Mouse (Mus musculus): Measurements from ENCODE around the gene Lrrn4cl. TPM values are rescaled to one million over a fixed set of nuclear protein-coding genes. Genes with fewer than 3 reads are reported as not detected.

Lrrn4cl gene
- total and polyA plus RNA-seq, 2 experiments from 2014 or later = 2.1 to 2.7 TPM

GRCm38 (mm10) chr19:8839908-8840791 is 10.4 kb upstream of the Lrrn4cl start:
- H3K9ac ChIP-seq (replicated peaks; ENCODE audit: low read length, poor library complexity, severe bottlenecking) = peak overlapping the region; percentile 87
- peak; percentile 76 for DNase-seq (ENCODE audit: low spot score)
- H3K4me3 ChIP-seq (ENCODE audit: low read depth, low read length) = peak overlapping the region; percentile 68
- H3K27ac ChIP-seq (ENCODE audit: low read depth, low read length) = peak overlapping the region; percentile 96
- H3K4me2 ChIP-seq (ENCODE audit: low read depth, low read length, poor library complexity, severe bottlenecking) = peak overlapping the region; percentile 85
- H3K27me3 ChIP-seq (ENCODE audit: insufficient read depth, low read length) = no peaks in the 10 kb centered on the region
- WGBS = 10% methylated on average over 28 of the region's 29 CpGs
- TF ChIP-seq CTCF (IDR thresholded peaks at IDR 0.05) = peak; percentile 6; the same call in 1 of the 2 replicates
- ATAC-seq (ENCODE audit: low FRiP score) = peak; percentile 21
- H3K4me1 ChIP-seq (ENCODE audit: insufficient read depth, low read length) = peaks cover 9% of the 10 kb centered on the region
- H3K9me3 ChIP-seq (ENCODE audit: low read length) = no peaks in the 10 kb centered on the region
- H3K36me3 ChIP-seq (ENCODE audit: insufficient read depth, low read length) = peaks cover 6% of the 10 kb centered on the region; the same call in 1 of the 2 replicates

- TF ChIP-seq CTCF (IDR thresholded peaks at IDR 0.05) = no peak
- peak overlapping the region; percentile 68 for H3K4me3 ChIP-seq (ENCODE audit: low read depth, low read length)
- H3K36me3 ChIP-seq (ENCODE audit: insufficient read depth, low read length) = peaks cover 12% of the 10 kb centered on the region
- ATAC-seq (ENCODE audit: low FRiP score) (no peak), DNase-seq (ENCODE audit: low spot score) (no peak)
- 92% methylated on average over 7 of the region's 7 CpGs for WGBS
- H3K27me3 ChIP-seq (ENCODE audit: insufficient read depth, low read length) = no peaks in the 10 kb centered on the region
- H3K27ac ChIP-seq (ENCODE audit: low read depth, low read length) = no peak overlapping the region
- H3K4me1 ChIP-seq (ENCODE audit: insufficient read depth, low read length) = peaks cover 9% of the 10 kb centered on the region
- peak overlapping the region; percentile 87 for H3K9ac ChIP-seq (replicated peaks; ENCODE audit: low read length, poor library complexity, severe bottlenecking)
- H3K4me2 ChIP-seq (ENCODE audit: low read depth, low read length, poor library complexity, severe bottlenecking) = peak overlapping the region; percentile 85
- H3K9me3 ChIP-seq (ENCODE audit: low read length) = no peaks in the 10 kb centered on the region
Measured at GRCm38 (mm10) chr19:8841012-8841411, 9.6 kb upstream of the Lrrn4cl start.

- Histone ChIP-seq H3K27me3 (ENCODE audit: insufficient read depth, low read length) (no peaks in the 10 kb centered on the region), H3K4me3 (ENCODE audit: low read depth, low read length) (no peak overlapping the region), H3K36me3 (ENCODE audit: insufficient read depth, low read length) (peaks cover 31% of the 10 kb centered on the region), H3K27ac (ENCODE audit: low read depth, low read length) (no peak overlapping the region), H3K9me3 (ENCODE audit: low read length) (no peaks in the 10 kb centered on the region), H3K4me1 (ENCODE audit: insufficient read depth, low read length) (peaks cover 9% of the 10 kb centered on the region), H3K4me2 (ENCODE audit: low read depth, low read length, poor library complexity, severe bottlenecking) (no peak overlapping the region), H3K9ac (replicated peaks; ENCODE audit: low read length, poor library complexity, severe bottlenecking) (no peak overlapping the region)
- 87% methylated on average over 6 of the region's 6 CpGs for WGBS
- DNase-seq (ENCODE audit: low spot score) (no peak), ATAC-seq (ENCODE audit: low FRiP score) (no peak)
- no peak for TF ChIP-seq CTCF (IDR thresholded peaks at IDR 0.05)
Measured at GRCm38 (mm10) chr19:8842961-8843360, 7.6 kb upstream of the Lrrn4cl start.

- TF ChIP-seq CTCF (IDR thresholded peaks at IDR 0.05) = peak; percentile 84
- 54% methylated on average over 5 of the region's 5 CpGs for WGBS
- peaks cover 38% of the 10 kb centered on the region for H3K36me3 ChIP-seq (ENCODE audit: insufficient read depth, low read length)
Measured at GRCm38 (mm10) chr19:8844371-8845129, 6.0 kb upstream of the Lrrn4cl start.

GRCm38 (mm10) chr19:8848356-8848755 is 2.2 kb upstream of the Lrrn4cl start:
- no peak overlapping the region for H3K27ac ChIP-seq (ENCODE audit: low read depth, low read length)
- 79% methylated on average over 5 of the region's 5 CpGs for WGBS

More at GRCm38 (mm10) chr19:8844371-8845129, 6.0 kb upstream of the Lrrn4cl start:
- Histone ChIP-seq H3K4me1 (ENCODE audit: insufficient read depth, low read length) (peaks cover 9% of the 10 kb centered on the region), H3K9ac (replicated peaks; ENCODE audit: low read length, poor library complexity, severe bottlenecking) (no peak overlapping the region), H3K27ac (ENCODE audit: low read depth, low read length) (no peak overlapping the region), H3K9me3 (ENCODE audit: low read length) (no peaks in the 10 kb centered on the region), H3K4me3 (ENCODE audit: low read depth, low read length) (no peak overlapping the region), H3K27me3 (ENCODE audit: insufficient read depth, low read length) (no peaks in the 10 kb centered on the region), H3K4me2 (ENCODE audit: low read depth, low read length, poor library complexity, severe bottlenecking) (no peak overlapping the region)
- ATAC-seq (ENCODE audit: low FRiP score) (no peak), DNase-seq (ENCODE audit: low spot score) (peak; percentile 86)

More at GRCm38 (mm10) chr19:8848356-8848755, 2.2 kb upstream of the Lrrn4cl start:
- Histone ChIP-seq H3K4me1 (ENCODE audit: insufficient read depth, low read length) (no peaks in the 10 kb centered on the region), H3K27me3 (ENCODE audit: insufficient read depth, low read length) (no peaks in the 10 kb centered on the region), H3K4me2 (ENCODE audit: low read depth, low read length, poor library complexity, severe bottlenecking) (no peak overlapping the region), H3K9ac (replicated peaks; ENCODE audit: low read length, poor library complexity, severe bottlenecking) (no peak overlapping the region), H3K4me3 (ENCODE audit: low read depth, low read length) (no peak overlapping the region), H3K36me3 (ENCODE audit: insufficient read depth, low read length) (peaks cover 32% of the 10 kb centered on the region), H3K9me3 (ENCODE audit: low read length) (no peaks in the 10 kb centered on the region)
- ATAC-seq (ENCODE audit: low FRiP score) (no peak), DNase-seq (ENCODE audit: low spot score) (no peak)
- no peak for TF ChIP-seq CTCF (IDR thresholded peaks at IDR 0.05)

Data from midbrain, postnatal 0 days (tissue).